Mouse (Mus musculus): Measurements from ENCODE around the gene Dlgap3. TPM values are rescaled to one million over a fixed set of nuclear protein-coding genes. Genes with fewer than 3 reads are reported as not detected.

The Dlgap3 gene
- polyA plus RNA-seq, 1 experiment from 2014 or later, result 0.73 TPM

- Histone ChIP-seq H3K36me3 (no peaks in the 10 kb centered on the region), H3K9ac (no peak overlapping the region), H3K27me3 (replicated peaks) (peaks cover 31% of the 10 kb centered on the region), H3K9me3 (replicated peaks) (no peaks in the 10 kb centered on the region), H3K27ac (ENCODE audit: poor library complexity, severe bottlenecking) (no peak overlapping the region), H3K4me1 (replicated peaks) (peaks cover 8% of the 10 kb centered on the region; the same call in 1 of the 2 replicates), H3K4me2 (no peak overlapping the region), H3K4me3 (no peak overlapping the region)
- 57% methylated on average over 8 of the region's 8 CpGs for WGBS
- ATAC-seq (ENCODE audit: insufficient number of reproducible peaks, low FRiP score), result no peak
These were observed 5.1 kb upstream of the Dlgap3 start for GRCm38 (mm10) chr4:127163926-127164325.

- peaks cover 62% of the 10 kb centered on the region for H3K27me3 ChIP-seq (replicated peaks)
- peaks cover 16% of the 10 kb centered on the region for H3K4me1 ChIP-seq (replicated peaks)
- H3K4me2 ChIP-seq, result no peak overlapping the region
- ATAC-seq (ENCODE audit: insufficient number of reproducible peaks, low FRiP score), result no peak
- H3K9me3 ChIP-seq (replicated peaks), result no peaks in the 10 kb centered on the region
- 72% methylated on average over 5 of the region's 5 CpGs for WGBS
- H3K36me3 ChIP-seq, result no peaks in the 10 kb centered on the region
- no peak overlapping the region for H3K4me3 ChIP-seq
- no peak overlapping the region for H3K27ac ChIP-seq (ENCODE audit: poor library complexity, severe bottlenecking)
- no peak overlapping the region for H3K9ac ChIP-seq
These were observed 1.9 kb upstream of the Dlgap3 start for GRCm38 (mm10) chr4:127167096-127167495.

GRCm38 (mm10) chr4:127167731-127168130 is 1.3 kb upstream of the Dlgap3 start:
- WGBS, result 17% methylated on average over 8 of the region's 8 CpGs
- no peak for ATAC-seq (ENCODE audit: insufficient number of reproducible peaks, low FRiP score)
- H3K27ac ChIP-seq (ENCODE audit: poor library complexity, severe bottlenecking), result no peak overlapping the region
- no peak overlapping the region for H3K9ac ChIP-seq
- peak overlapping the region; percentile 77 for H3K4me3 ChIP-seq
- peaks cover 16% of the 10 kb centered on the region for H3K4me1 ChIP-seq (replicated peaks)
- H3K27me3 ChIP-seq (replicated peaks), result peaks cover 69% of the 10 kb centered on the region
- peak overlapping the region; percentile 100 for H3K4me2 ChIP-seq
- no peaks in the 10 kb centered on the region for H3K36me3 ChIP-seq
- H3K9me3 ChIP-seq (replicated peaks), result no peaks in the 10 kb centered on the region

GRCm38 (mm10) chr4:127168211-127168913 is 642 bp upstream of the Dlgap3 start:
- WGBS, result under 1% methylated on average over 39 of the region's 39 CpGs
- peak overlapping the region; percentile 100 for H3K4me2 ChIP-seq
- H3K4me3 ChIP-seq, result peak overlapping the region; percentile 77
- H3K27ac ChIP-seq (ENCODE audit: poor library complexity, severe bottlenecking), result no peak overlapping the region
- no peaks in the 10 kb centered on the region for H3K36me3 ChIP-seq
- peaks cover 75% of the 10 kb centered on the region for H3K27me3 ChIP-seq (replicated peaks)
- peak overlapping the region; percentile 67 for H3K9ac ChIP-seq
- no peaks in the 10 kb centered on the region for H3K9me3 ChIP-seq (replicated peaks)
- peak; percentile 49 for ATAC-seq (ENCODE audit: insufficient number of reproducible peaks, low FRiP score)
- H3K4me1 ChIP-seq (replicated peaks), result peaks cover 16% of the 10 kb centered on the region

- Histone ChIP-seq H3K9ac (peak overlapping the region; percentile 67), H3K27ac (ENCODE audit: poor library complexity, severe bottlenecking) (no peak overlapping the region), H3K27me3 (replicated peaks) (peaks cover 81% of the 10 kb centered on the region), H3K4me2 (peak overlapping the region; percentile 100), H3K4me3 (peak overlapping the region; percentile 77), H3K36me3 (no peaks in the 10 kb centered on the region), H3K9me3 (replicated peaks) (no peaks in the 10 kb centered on the region), H3K4me1 (replicated peaks) (peaks cover 16% of the 10 kb centered on the region)
- WGBS, result 2% methylated on average over 37 of the region's 51 CpGs
- peak; percentile 37 for ATAC-seq (ENCODE audit: insufficient number of reproducible peaks, low FRiP score)
These were observed 580 bp downstream of the Dlgap3 start for GRCm38 (mm10) chr4:127169346-127170221.

- Histone ChIP-seq H3K9ac (no peak overlapping the region), H3K9me3 (replicated peaks) (no peaks in the 10 kb centered on the region), H3K27me3 (replicated peaks) (peaks cover 80% of the 10 kb centered on the region), H3K4me2 (no peak overlapping the region), H3K36me3 (no peaks in the 10 kb centered on the region), H3K27ac (ENCODE audit: poor library complexity, severe bottlenecking) (no peak overlapping the region), H3K4me3 (no peak overlapping the region), H3K4me1 (replicated peaks) (peaks cover 16% of the 10 kb centered on the region)
- 35% methylated on average over 5 of the region's 5 CpGs for WGBS
- ATAC-seq (ENCODE audit: insufficient number of reproducible peaks, low FRiP score), result no peak
These were observed 1.9 kb downstream of the Dlgap3 start for GRCm38 (mm10) chr4:127170866-127171265.

GRCm38 (mm10) chr4:127171341-127171905 is 2.4 kb downstream of the Dlgap3 start:
- WGBS, result 49% methylated on average over 4 of the region's 4 CpGs
- Histone ChIP-seq H3K4me2 (no peak overlapping the region), H3K9ac (no peak overlapping the region), H3K9me3 (replicated peaks) (no peaks in the 10 kb centered on the region), H3K36me3 (no peaks in the 10 kb centered on the region), H3K27ac (ENCODE audit: poor library complexity, severe bottlenecking) (no peak overlapping the region), H3K4me3 (no peak overlapping the region), H3K27me3 (replicated peaks) (peaks cover 78% of the 10 kb centered on the region), H3K4me1 (replicated peaks) (peaks cover 16% of the 10 kb centered on the region)
- ATAC-seq (ENCODE audit: insufficient number of reproducible peaks, low FRiP score), result no peak

GRCm38 (mm10) chr4:127172119-127172518 is 3.1 kb downstream of the Dlgap3 start:
- H3K4me1 ChIP-seq (replicated peaks), result peaks cover 16% of the 10 kb centered on the region
- H3K4me2 ChIP-seq, result no peak overlapping the region
- no peak overlapping the region for H3K9ac ChIP-seq
- WGBS, result 15% methylated on average over 7 of the region's 7 CpGs
- H3K4me3 ChIP-seq, result no peak overlapping the region
- ATAC-seq (ENCODE audit: insufficient number of reproducible peaks, low FRiP score), result no peak
- H3K36me3 ChIP-seq, result no peaks in the 10 kb centered on the region
- H3K27ac ChIP-seq (ENCODE audit: poor library complexity, severe bottlenecking), result no peak overlapping the region
- H3K27me3 ChIP-seq (replicated peaks), result peaks cover 75% of the 10 kb centered on the region
- H3K9me3 ChIP-seq (replicated peaks), result no peaks in the 10 kb centered on the region

- Histone ChIP-seq H3K4me3 (no peak overlapping the region), H3K4me2 (no peak overlapping the region), H3K4me1 (replicated peaks) (peaks cover 16% of the 10 kb centered on the region), H3K27ac (ENCODE audit: poor library complexity, severe bottlenecking) (no peak overlapping the region), H3K9ac (no peak overlapping the region), H3K27me3 (replicated peaks) (peaks cover 75% of the 10 kb centered on the region), H3K36me3 (no peaks in the 10 kb centered on the region), H3K9me3 (replicated peaks) (no peaks in the 10 kb centered on the region)
- no peak for ATAC-seq (ENCODE audit: insufficient number of reproducible peaks, low FRiP score)
- 67% methylated on average over 4 of the region's 4 CpGs for WGBS
These were observed 3.6 kb downstream of the Dlgap3 start for GRCm38 (mm10) chr4:127172614-127173013.

- Histone ChIP-seq H3K36me3 (no peaks in the 10 kb centered on the region), H3K27me3 (replicated peaks) (peaks cover 76% of the 10 kb centered on the region), H3K9me3 (replicated peaks) (no peaks in the 10 kb centered on the region), H3K4me2 (no peak overlapping the region), H3K4me3 (no peak overlapping the region), H3K27ac (ENCODE audit: poor library complexity, severe bottlenecking) (no peak overlapping the region), H3K4me1 (replicated peaks) (peaks cover 9% of the 10 kb centered on the region), H3K9ac (no peak overlapping the region)
- no peak for ATAC-seq (ENCODE audit: insufficient number of reproducible peaks, low FRiP score)
- WGBS, result under 1% methylated on average over 8 of the region's 8 CpGs
These were observed 4.5 kb downstream of the Dlgap3 start for GRCm38 (mm10) chr4:127173461-127173860.

Measured in heart, embryonic 12.5 days (tissue).